Mouse (Mus musculus) embryonic facial prominence, embryonic 13.5 days (tissue): Measurements from ENCODE around the gene Nomo1. TPM values are rescaled to one million over a fixed set of nuclear protein-coding genes. Genes with fewer than 3 reads are reported as not detected.

Source experiments
- ATAC-seq: fragments of 200-750 bp; cut with Nextera tagmentation; 2 replicates; pipeline ENCODE4 v1.8.0; 2017; ENCODE audit warnings: low read depth; ENCODE audit not compliant: insufficient number of reproducible peaks, insufficient read depth, low FRiP score, low TSS enrichment
- H3K27ac ChIP-seq: fragments of 300-500 bp; sonication (generic); 2 replicates; pipeline ENCODE4 v1.5.1; 2015; ENCODE audit warnings: moderate library complexity, mild to moderate bottlenecking, inconsistent platforms
- H3K27me3 ChIP-seq: fragments of 300-500 bp; sonication (generic); 2 replicates; pipeline ENCODE4 v1.6.1; 2015; ENCODE audit warnings: mild to moderate bottlenecking, inconsistent platforms
- H3K36me3 ChIP-seq: fragments of 300-500 bp; sonication (generic); 2 replicates; pipeline ENCODE4 v1.6.1; 2015; ENCODE audit warnings: mild to moderate bottlenecking, inconsistent platforms
- H3K4me1 ChIP-seq: fragments of 300-500 bp; sonication (generic); 2 replicates; pipeline ENCODE4 v1.6.1; 2015; ENCODE audit warnings: inconsistent platforms
- H3K4me2 ChIP-seq: fragments of 300-500 bp; sonication (generic); 2 replicates; pipeline ENCODE4 v1.6.1; 2015; ENCODE audit warnings: moderate library complexity, mild to moderate bottlenecking, inconsistent platforms
- H3K4me3 ChIP-seq: fragments of 300-500 bp; sonication (generic); 2 replicates; pipeline ENCODE4 v1.5.1; 2015; ENCODE audit warnings: mild to moderate bottlenecking, inconsistent platforms
- H3K9ac ChIP-seq: fragments of 300-500 bp; sonication (generic); 2 replicates; pipeline ENCODE4 v1.6.1; 2015; ENCODE audit warnings: mild to moderate bottlenecking, inconsistent platforms
- H3K9me3 ChIP-seq: fragments of 300-500 bp; sonication (generic); 2 replicates; pipeline ENCODE4 v1.6.1; 2016; ENCODE audit warnings: inconsistent platforms
- WGBS: fragments of 180-500 bp; shearing (Covaris S2); methylation state at CpG from one replicate; pipeline ENCODE4 v1.1.7; 2015; ENCODE audit warnings: mixed read lengths; 5-methylcytosine and 5-hydroxymethylcytosine counted together
- polyA plus RNA-seq: library from polyadenylated mRNA; unstranded; fragments of >200 nt; fragmentation: Nextera tagmentation; extraction: Ambion mirVana; gene quantifications from 2 replicates; pipeline ENCODE4 v1.2.1, GENCODE M21; 2015

Gene Nomo1
- polyA plus RNA-seq, 1 experiment from 2014 or later: 28.4 TPM

GRCm38 (mm10) chr7:46084024-46084423, 50.5 kb downstream of the Nomo1 start:
- 89% methylated on average over 10 of the region's 10 CpGs for WGBS
- Histone ChIP-seq H3K9me3 (0 out of 2 replicates have a peak, but pooled peaks cover 5% of the 10 kb centered on the region), H3K27me3 (no peaks in the 10 kb centered on the region), H3K4me3 (no peak overlapping the region), H3K4me2 (no peak overlapping the region), H3K27ac (no peak overlapping the region), H3K36me3 (peaks cover 59% of the 10 kb centered on the region), H3K9ac (no peak overlapping the region), H3K4me1 (0 out of 2 replicates have a peak, but pooled peaks cover 4% of the 10 kb centered on the region)
- no peak for ATAC-seq

GRCm38 (mm10) chr7:46084839-46085513, 51.5 kb downstream of the Nomo1 start:
- peak overlapping the region; percentile 33; the same call in 1 of the 2 replicates for H3K27ac ChIP-seq
- 0 out of 2 replicates have a peak, but pooled peaks cover 4% of the 10 kb centered on the region for H3K4me1 ChIP-seq
- no peaks in the 10 kb centered on the region for H3K27me3 ChIP-seq
- peaks cover 50% of the 10 kb centered on the region for H3K36me3 ChIP-seq
- 71% methylated on average over 16 of the region's 16 CpGs for WGBS
- ATAC-seq: no peak
- no peak overlapping the region for H3K9ac ChIP-seq
- H3K4me3 ChIP-seq: no peak overlapping the region
- H3K4me2 ChIP-seq: no peak overlapping the region
- 0 out of 2 replicates have a peak, but pooled peaks cover 8% of the 10 kb centered on the region for H3K9me3 ChIP-seq

GRCm38 (mm10) chr7:46086378-46086777, 52.9 kb downstream of the Nomo1 start:
- no peak for ATAC-seq
- Histone ChIP-seq H3K4me3 (no peak overlapping the region), H3K27me3 (0 out of 2 replicates have a peak, but pooled peaks cover 2% of the 10 kb centered on the region), H3K4me1 (0 out of 2 replicates have a peak, but pooled peaks cover 4% of the 10 kb centered on the region), H3K9me3 (0 out of 2 replicates have a peak, but pooled peaks cover 8% of the 10 kb centered on the region), H3K36me3 (peaks cover 36% of the 10 kb centered on the region), H3K27ac (no peak overlapping the region), H3K4me2 (no peak overlapping the region), H3K9ac (no peak overlapping the region)
- WGBS: 89% methylated on average over 6 of the region's 6 CpGs

- no peak overlapping the region for H3K4me2 ChIP-seq
- peaks cover 17% of the 10 kb centered on the region for H3K36me3 ChIP-seq
- H3K9ac ChIP-seq: no peak overlapping the region
- 83% methylated on average over 6 of the region's 6 CpGs for WGBS
- no peak for ATAC-seq
- 0 out of 2 replicates have a peak, but pooled peaks cover 4% of the 10 kb centered on the region for H3K4me1 ChIP-seq
- H3K27ac ChIP-seq: no peak overlapping the region
- 0 out of 2 replicates have a peak, but pooled peaks cover 2% of the 10 kb centered on the region for H3K27me3 ChIP-seq
- no peak overlapping the region for H3K4me3 ChIP-seq
- 0 out of 2 replicates have a peak, but pooled peaks cover 8% of the 10 kb centered on the region for H3K9me3 ChIP-seq
Observed at GRCm38 (mm10) chr7:46088241-46088640, 54.7 kb downstream of the Nomo1 start.

- 32% methylated on average over 8 of the region's 8 CpGs for WGBS
Observed at GRCm38 (mm10) chr7:46092803-46093202, 59.3 kb downstream of the Nomo1 start.

GRCm38 (mm10) chr7:46096136-46096535, 62.6 kb downstream of the Nomo1 start:
- no peak for ATAC-seq
- H3K9me3 ChIP-seq: no peaks in the 10 kb centered on the region
- peaks cover 51% of the 10 kb centered on the region for H3K27me3 ChIP-seq
- H3K36me3 ChIP-seq: no peaks in the 10 kb centered on the region
- WGBS: under 1% methylated on average over 4 of the region's 4 CpGs
- no peak overlapping the region for H3K9ac ChIP-seq
- H3K27ac ChIP-seq: no peak overlapping the region
- H3K4me3 ChIP-seq: no peak overlapping the region
- H3K4me2 ChIP-seq: no peak overlapping the region
- 0 out of 2 replicates have a peak, but pooled peaks cover 3% of the 10 kb centered on the region for H3K4me1 ChIP-seq

More at GRCm38 (mm10) chr7:46092803-46093202, 59.3 kb downstream of the Nomo1 start:
- Histone ChIP-seq H3K4me2 (no peak overlapping the region), H3K9ac (no peak overlapping the region), H3K4me1 (no peaks in the 10 kb centered on the region), H3K9me3 (0 out of 2 replicates have a peak, but pooled peaks cover 8% of the 10 kb centered on the region), H3K4me3 (no peak overlapping the region), H3K27ac (no peak overlapping the region), H3K27me3 (peaks cover 25% of the 10 kb centered on the region), H3K36me3 (no peaks in the 10 kb centered on the region)
- ATAC-seq: no peak

- H3K36me3 ChIP-seq: no peaks in the 10 kb centered on the region
- 62% methylated on average over 4 of the region's 4 CpGs for WGBS
- 0 out of 2 replicates have a peak, but pooled peaks cover 3% of the 10 kb centered on the region for H3K4me1 ChIP-seq
- no peak overlapping the region for H3K4me2 ChIP-seq
- H3K27ac ChIP-seq: no peak overlapping the region
- no peaks in the 10 kb centered on the region for H3K9me3 ChIP-seq
- H3K9ac ChIP-seq: no peak overlapping the region
- peaks cover 51% of the 10 kb centered on the region for H3K27me3 ChIP-seq
- ATAC-seq: no peak
- H3K4me3 ChIP-seq: no peak overlapping the region
Observed at GRCm38 (mm10) chr7:46097319-46097783, 63.9 kb downstream of the Nomo1 start.

- ATAC-seq: no peak
- 80% methylated on average over 19 of the region's 19 CpGs for WGBS
- H3K27me3 ChIP-seq: peaks cover 51% of the 10 kb centered on the region
Observed at GRCm38 (mm10) chr7:46098221-46098918, 64.9 kb downstream of the Nomo1 start.

GRCm38 (mm10) chr7:46098919-46099286, 65.4 kb downstream of the Nomo1 start:
- no peak for ATAC-seq
- H3K9ac ChIP-seq: no peak overlapping the region
- no peaks in the 10 kb centered on the region for H3K9me3 ChIP-seq
- H3K4me2 ChIP-seq: no peak overlapping the region
- no peak overlapping the region for H3K27ac ChIP-seq
- H3K4me3 ChIP-seq: no peak overlapping the region
- H3K36me3 ChIP-seq: no peaks in the 10 kb centered on the region
- WGBS: 94% methylated on average over 19 of the region's 19 CpGs
- peaks cover 46% of the 10 kb centered on the region for H3K27me3 ChIP-seq
- H3K4me1 ChIP-seq: 0 out of 2 replicates have a peak, but pooled peaks cover 3% of the 10 kb centered on the region

More at GRCm38 (mm10) chr7:46098221-46098918, 64.9 kb downstream of the Nomo1 start:
- Histone ChIP-seq H3K27ac (no peak overlapping the region), H3K4me1 (0 out of 2 replicates have a peak, but pooled peaks cover 3% of the 10 kb centered on the region), H3K4me2 (no peak overlapping the region), H3K9ac (no peak overlapping the region), H3K4me3 (no peak overlapping the region), H3K9me3 (no peaks in the 10 kb centered on the region), H3K36me3 (no peaks in the 10 kb centered on the region)

GRCm38 (mm10) chr7:46099682-46100081, 66.2 kb downstream of the Nomo1 start:
- no peak for ATAC-seq
- Histone ChIP-seq H3K9ac (no peak overlapping the region), H3K4me3 (no peak overlapping the region), H3K36me3 (no peaks in the 10 kb centered on the region), H3K4me1 (0 out of 2 replicates have a peak, but pooled peaks cover 3% of the 10 kb centered on the region), H3K9me3 (no peaks in the 10 kb centered on the region), H3K4me2 (peak overlapping the region; percentile 80; the same call in 1 of the 2 replicates), H3K27me3 (peaks cover 43% of the 10 kb centered on the region), H3K27ac (no peak overlapping the region)
- WGBS: 81% methylated on average over 13 of the region's 13 CpGs

GRCm38 (mm10) chr7:46100563-46100962, 67.1 kb downstream of the Nomo1 start, which contains the start of gene Kcnj11:
Kcnj11 (minus strand) TSS chr7:46100764.
- peaks cover 34% of the 10 kb centered on the region for H3K27me3 ChIP-seq
- under 1% methylated on average over 34 of the region's 34 CpGs for WGBS
- peak within 1 kb of the TSS; percentile 68 for H3K9ac ChIP-seq
- H3K9me3 ChIP-seq: no peaks in the 10 kb centered on the region
- H3K27ac ChIP-seq: no peak within 1 kb of the TSS
- 0 out of 2 replicates have a peak, but pooled peaks cover 3% of the 10 kb centered on the region for H3K4me1 ChIP-seq
- H3K4me2 ChIP-seq: peak within 1 kb of the TSS; percentile 80
- peak; percentile 32 for ATAC-seq
- peak within 1 kb of the TSS; percentile 51 for H3K4me3 ChIP-seq
- H3K36me3 ChIP-seq: no peaks in the 10 kb centered on the region
